Mouse (Mus musculus): ENCODE results near the gene Ccm2.

GRCm38 (mm10) chr11:6530746-6531145 is 15.9 kb upstream of the Ccm2 start:
- TF ChIP-seq CTCF (IDR thresholded peaks at IDR 0.05; ENCODE audit: low read depth, low read length) (no peak), POLR2A (IDR thresholded peaks at IDR 0.05; ENCODE audit: extremely low read depth, insufficient read depth, low read length) (no peak)
